Mouse (Mus musculus): ENCODE measurements around the gene Mgat2. TPM values are rescaled to one million over a fixed set of nuclear protein-coding genes. Genes with fewer than 3 reads are reported as not detected.

Gene Mgat2
- polyA plus RNA-seq, 1 experiment from 2014 or later, result 47.0 TPM

DNA sequence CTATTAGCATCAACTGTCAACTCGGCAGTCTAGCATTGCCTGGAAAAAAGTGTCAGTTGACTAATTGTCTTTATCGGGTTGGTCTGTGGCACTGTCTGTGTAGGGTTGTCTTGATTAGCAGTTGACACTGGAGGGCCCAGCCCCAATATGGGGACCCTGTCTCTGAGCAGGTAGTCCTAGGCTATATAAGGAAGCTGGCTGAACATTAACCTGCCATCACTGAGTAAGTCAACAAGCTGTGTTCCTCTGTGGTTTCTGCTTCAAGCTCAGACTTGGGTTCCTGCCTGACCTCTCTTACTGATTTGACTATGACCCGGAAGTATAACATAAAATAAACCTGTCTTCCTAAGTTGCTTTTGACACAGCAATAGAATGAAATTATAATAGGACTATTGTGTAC is 8.0 kb upstream of the Mgat2 start:
- Histone ChIP-seq H3K9me3 (ENCODE audit: low read length) (no peaks in the 10 kb centered on the region), H3K4me2 (replicated peaks; ENCODE audit: low read depth, low read length) (no peak overlapping the region), H3K36me3 (ENCODE audit: insufficient read depth, low read length) (peaks cover 31% of the 10 kb centered on the region; the same call in 1 of the 2 replicates), H3K4me1 (ENCODE audit: insufficient read depth, low read length) (no peaks in the 10 kb centered on the region), H3K9ac (replicated peaks; ENCODE audit: low read length) (no peak overlapping the region), H3K27me3 (ENCODE audit: insufficient read depth, low read length) (no peaks in the 10 kb centered on the region), H3K27ac (ENCODE audit: low read length) (no peak overlapping the region), H3K4me3 (ENCODE audit: low read length) (no peak overlapping the region)
- ATAC-seq (ENCODE audit: low FRiP score, low TSS enrichment), result no peak
- 93% methylated on average over 3 of the region's 3 CpGs for WGBS

DNA sequence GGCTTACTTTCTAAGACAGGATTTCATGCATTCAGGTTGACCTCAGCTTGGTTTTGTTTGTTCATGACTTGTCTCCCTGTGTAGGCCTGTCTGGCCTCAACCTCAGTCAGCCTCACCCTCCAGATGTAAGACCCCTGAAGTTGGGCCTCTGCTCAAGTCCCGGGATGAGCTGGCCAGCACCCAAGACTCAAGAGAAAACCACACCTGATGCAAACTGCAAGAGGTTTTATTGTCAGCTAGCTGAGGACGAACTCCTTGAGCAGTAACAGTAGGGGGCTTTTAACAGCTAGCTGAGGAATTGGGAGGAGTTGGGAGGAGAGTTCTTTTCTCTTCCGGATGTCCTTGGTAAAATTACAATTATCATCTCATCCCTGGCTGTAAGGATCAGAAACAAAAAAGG is 6.4 kb upstream of the Mgat2 start:
- no peak overlapping the region for H3K27ac ChIP-seq (ENCODE audit: low read length)
- no peak overlapping the region for H3K4me2 ChIP-seq (replicated peaks; ENCODE audit: low read depth, low read length)
- WGBS, result 85% methylated on average over 3 of the region's 3 CpGs
- no peak overlapping the region for H3K9ac ChIP-seq (replicated peaks; ENCODE audit: low read length)
- no peaks in the 10 kb centered on the region for H3K27me3 ChIP-seq (ENCODE audit: insufficient read depth, low read length)
- no peaks in the 10 kb centered on the region for H3K9me3 ChIP-seq (ENCODE audit: low read length)
- H3K4me1 ChIP-seq (ENCODE audit: insufficient read depth, low read length), result no peaks in the 10 kb centered on the region
- no peak overlapping the region for H3K4me3 ChIP-seq (ENCODE audit: low read length)
- no peak for ATAC-seq (ENCODE audit: low FRiP score, low TSS enrichment)
- H3K36me3 ChIP-seq (ENCODE audit: insufficient read depth, low read length), result peaks cover 31% of the 10 kb centered on the region; the same call in 1 of the 2 replicates

DNA sequence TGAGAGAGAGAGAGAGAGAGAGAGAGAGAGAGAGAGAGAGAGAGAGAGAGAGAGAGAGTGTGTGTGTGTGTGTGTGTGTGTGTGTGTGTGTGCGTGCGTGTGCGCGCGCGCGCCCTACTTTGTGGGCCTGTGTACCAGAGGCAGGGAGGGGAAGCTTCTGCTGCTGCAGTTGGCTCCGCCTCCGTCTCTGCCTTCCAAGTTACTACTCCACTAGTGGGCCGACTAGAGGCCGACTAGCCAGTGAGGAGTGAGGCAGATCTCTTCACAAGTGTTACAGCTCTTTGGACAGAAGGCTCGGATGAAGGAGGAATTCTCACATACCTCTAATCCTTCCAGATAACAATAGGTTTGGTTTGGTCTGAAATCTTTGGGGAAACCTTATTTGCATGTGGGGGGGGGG is 4.6 kb upstream of the Mgat2 start:
- no peak overlapping the region for H3K9ac ChIP-seq (replicated peaks; ENCODE audit: low read length)
- H3K27ac ChIP-seq (ENCODE audit: low read length), result no peak overlapping the region
- no peaks in the 10 kb centered on the region for H3K4me1 ChIP-seq (ENCODE audit: insufficient read depth, low read length)
- H3K4me2 ChIP-seq (replicated peaks; ENCODE audit: low read depth, low read length), result no peak overlapping the region
- peaks cover 22% of the 10 kb centered on the region; the same call in 1 of the 2 replicates for H3K36me3 ChIP-seq (ENCODE audit: insufficient read depth, low read length)
- H3K4me3 ChIP-seq (ENCODE audit: low read length), result no peak overlapping the region
- no peak for ATAC-seq (ENCODE audit: low FRiP score, low TSS enrichment)
- 70% methylated on average over 12 of the region's 12 CpGs for WGBS
- H3K27me3 ChIP-seq (ENCODE audit: insufficient read depth, low read length), result no peaks in the 10 kb centered on the region
- no peaks in the 10 kb centered on the region for H3K9me3 ChIP-seq (ENCODE audit: low read length)

DNA sequence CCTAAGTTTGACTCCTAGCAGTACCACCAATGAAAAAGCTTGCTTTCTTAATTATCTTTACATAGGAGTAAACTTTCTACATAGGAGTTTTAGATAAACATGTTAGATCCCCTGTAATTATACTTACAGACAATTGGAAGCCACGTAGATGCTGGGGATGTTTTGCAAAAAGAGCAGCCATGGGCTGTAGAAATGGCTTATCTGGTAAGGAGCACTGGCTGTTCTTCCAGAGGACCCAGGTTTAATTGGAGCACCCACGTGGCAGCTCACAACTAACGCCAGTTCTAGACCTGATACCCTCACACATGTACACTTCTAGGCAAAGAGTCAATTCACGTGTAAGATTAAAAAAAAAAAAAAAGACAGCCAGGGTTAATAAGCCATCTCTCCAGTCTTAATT is 2.2 kb upstream of the Mgat2 start:
- ATAC-seq (ENCODE audit: low FRiP score, low TSS enrichment), result no peak
- peaks cover 13% of the 10 kb centered on the region for H3K4me1 ChIP-seq (ENCODE audit: insufficient read depth, low read length)
- H3K36me3 ChIP-seq (ENCODE audit: insufficient read depth, low read length), result peaks cover 17% of the 10 kb centered on the region; the same call in 1 of the 2 replicates
- no peaks in the 10 kb centered on the region for H3K27me3 ChIP-seq (ENCODE audit: insufficient read depth, low read length)
- WGBS, result 88% methylated on average over 4 of the region's 4 CpGs
- no peak overlapping the region for H3K4me3 ChIP-seq (ENCODE audit: low read length)
- H3K27ac ChIP-seq (ENCODE audit: low read length), result no peak overlapping the region
- H3K4me2 ChIP-seq (replicated peaks; ENCODE audit: low read depth, low read length), result no peak overlapping the region
- no peaks in the 10 kb centered on the region for H3K9me3 ChIP-seq (ENCODE audit: low read length)
- no peak overlapping the region for H3K9ac ChIP-seq (replicated peaks; ENCODE audit: low read length)

DNA sequence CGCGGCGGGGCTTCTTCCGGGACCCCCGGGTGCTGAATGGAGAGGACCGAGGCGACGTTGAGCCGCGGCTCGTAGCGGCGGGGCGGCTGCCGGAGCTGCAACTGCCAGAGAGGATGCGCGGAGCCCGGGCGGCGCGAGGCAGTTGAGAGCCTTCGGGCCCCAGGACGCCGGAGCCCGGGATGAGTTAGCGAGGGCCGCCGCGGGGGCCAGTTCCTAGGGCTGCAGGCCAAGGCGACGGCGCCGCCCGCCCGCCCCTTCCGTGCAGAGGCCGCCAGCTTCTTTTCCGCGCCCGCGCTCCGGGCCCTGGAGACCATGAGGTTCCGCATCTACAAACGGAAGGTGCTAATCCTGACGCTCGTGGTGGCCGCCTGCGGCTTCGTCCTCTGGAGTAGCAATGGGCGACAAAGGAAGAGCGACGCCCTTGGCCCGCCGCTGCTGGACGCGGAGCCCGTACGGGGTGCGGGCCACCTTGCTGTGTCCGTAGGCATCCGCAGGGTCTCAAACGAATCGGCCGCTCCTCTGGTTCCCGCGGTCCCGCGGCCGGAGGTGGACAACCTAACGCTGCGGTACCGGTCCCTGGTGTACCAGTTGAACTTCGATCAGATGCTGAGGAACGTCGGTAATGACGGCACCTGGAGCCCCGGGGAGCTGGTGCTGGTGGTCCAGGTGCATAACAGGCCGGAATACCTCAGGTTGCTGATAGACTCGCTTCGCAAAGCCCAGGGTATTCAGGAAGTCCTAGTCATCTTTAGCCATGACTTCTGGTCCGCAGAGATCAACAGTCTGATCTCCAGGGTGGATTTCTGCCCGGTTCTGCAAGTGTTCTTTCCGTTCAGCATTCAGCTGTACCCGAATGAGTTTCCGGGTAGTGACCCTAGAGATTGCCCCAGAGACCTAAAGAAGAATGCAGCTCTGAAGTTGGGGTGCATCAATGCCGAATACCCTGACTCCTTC is 662 bp downstream of the Mgat2 start:
- Histone ChIP-seq H3K4me3 (ENCODE audit: low read length) (peak overlapping the region; percentile 86), H3K27ac (ENCODE audit: low read length) (peak overlapping the region; percentile 93), H3K36me3 (ENCODE audit: insufficient read depth, low read length) (peaks cover 15% of the 10 kb centered on the region; the same call in 1 of the 2 replicates), H3K27me3 (ENCODE audit: insufficient read depth, low read length) (no peaks in the 10 kb centered on the region), H3K9me3 (ENCODE audit: low read length) (no peaks in the 10 kb centered on the region), H3K4me1 (ENCODE audit: insufficient read depth, low read length) (peaks cover 20% of the 10 kb centered on the region), H3K9ac (replicated peaks; ENCODE audit: low read length) (peak overlapping the region; percentile 84), H3K4me2 (replicated peaks; ENCODE audit: low read depth, low read length) (peak overlapping the region; percentile 95)
- 2% methylated on average over 77 of the region's 86 CpGs for WGBS
- peak; percentile 59 for ATAC-seq (ENCODE audit: low FRiP score, low TSS enrichment)

DNA sequence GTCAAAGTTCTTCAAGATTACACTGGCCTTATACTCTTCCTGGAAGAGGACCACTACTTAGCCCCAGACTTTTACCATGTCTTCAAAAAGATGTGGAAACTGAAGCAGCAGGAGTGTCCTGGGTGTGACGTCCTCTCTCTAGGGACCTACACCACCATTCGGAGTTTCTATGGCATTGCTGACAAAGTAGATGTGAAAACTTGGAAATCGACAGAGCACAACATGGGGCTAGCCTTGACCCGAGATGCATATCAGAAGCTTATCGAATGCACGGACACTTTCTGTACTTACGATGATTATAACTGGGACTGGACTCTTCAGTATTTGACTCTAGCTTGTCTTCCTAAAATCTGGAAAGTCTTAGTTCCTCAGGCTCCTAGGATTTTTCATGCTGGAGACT is 1.4 kb downstream of the Mgat2 start:
- Histone ChIP-seq H3K27ac (ENCODE audit: low read length) (no peak overlapping the region), H3K4me2 (replicated peaks; ENCODE audit: low read depth, low read length) (peak overlapping the region; percentile 95), H3K9me3 (ENCODE audit: low read length) (no peaks in the 10 kb centered on the region), H3K4me1 (ENCODE audit: insufficient read depth, low read length) (peaks cover 20% of the 10 kb centered on the region), H3K4me3 (ENCODE audit: low read length) (peak overlapping the region; percentile 86), H3K9ac (replicated peaks; ENCODE audit: low read length) (peak overlapping the region; percentile 84), H3K36me3 (ENCODE audit: insufficient read depth, low read length) (peaks cover 22% of the 10 kb centered on the region), H3K27me3 (ENCODE audit: insufficient read depth, low read length) (no peaks in the 10 kb centered on the region)
- 64% methylated on average over 7 of the region's 7 CpGs for WGBS
- no peak for ATAC-seq (ENCODE audit: low FRiP score, low TSS enrichment)

DNA sequence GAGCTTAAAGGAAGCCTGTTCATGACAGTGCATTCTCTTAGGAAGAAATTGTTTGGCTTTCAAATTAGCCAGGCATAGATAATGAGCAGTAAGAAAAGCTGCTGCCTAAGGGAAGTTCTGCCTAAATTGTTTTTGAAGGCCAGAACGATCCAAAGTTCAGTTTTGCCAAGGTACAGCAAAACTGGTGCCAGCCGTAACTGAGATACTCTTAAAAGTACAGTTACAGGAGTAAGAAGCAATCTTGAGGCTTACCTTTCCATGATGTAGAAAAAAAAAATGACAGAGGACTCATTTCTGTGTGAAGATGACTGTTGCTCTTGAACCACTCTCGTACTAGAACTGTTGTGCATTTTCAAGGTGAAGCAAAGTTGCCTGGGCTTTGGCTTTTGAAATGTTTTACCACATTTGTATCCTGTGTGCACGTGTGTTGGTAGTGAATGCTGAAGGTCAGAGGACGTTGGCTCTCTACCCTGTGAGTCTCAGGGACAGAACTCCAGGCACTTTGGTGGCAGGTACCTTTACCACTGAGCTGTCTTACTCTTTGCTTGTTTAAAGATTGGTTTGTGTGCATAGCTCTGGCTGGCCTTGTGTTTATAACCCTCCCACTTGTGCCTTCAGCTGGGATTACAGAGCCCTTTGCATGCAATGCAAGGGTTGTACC is 3.0 kb downstream of the Mgat2 start:
- 63% methylated on average over 5 of the region's 5 CpGs for WGBS
- H3K27ac ChIP-seq (ENCODE audit: low read length), result no peak overlapping the region
- H3K4me1 ChIP-seq (ENCODE audit: insufficient read depth, low read length), result peaks cover 20% of the 10 kb centered on the region
- ATAC-seq (ENCODE audit: low FRiP score, low TSS enrichment), result no peak
- H3K4me2 ChIP-seq (replicated peaks; ENCODE audit: low read depth, low read length), result peak overlapping the region; percentile 23
- H3K9ac ChIP-seq (replicated peaks; ENCODE audit: low read length), result peak overlapping the region; percentile 41
- H3K36me3 ChIP-seq (ENCODE audit: insufficient read depth, low read length), result peaks cover 28% of the 10 kb centered on the region
- no peaks in the 10 kb centered on the region for H3K9me3 ChIP-seq (ENCODE audit: low read length)
- peak overlapping the region; percentile 22 for H3K4me3 ChIP-seq (ENCODE audit: low read length)
- no peaks in the 10 kb centered on the region for H3K27me3 ChIP-seq (ENCODE audit: insufficient read depth, low read length)

DNA sequence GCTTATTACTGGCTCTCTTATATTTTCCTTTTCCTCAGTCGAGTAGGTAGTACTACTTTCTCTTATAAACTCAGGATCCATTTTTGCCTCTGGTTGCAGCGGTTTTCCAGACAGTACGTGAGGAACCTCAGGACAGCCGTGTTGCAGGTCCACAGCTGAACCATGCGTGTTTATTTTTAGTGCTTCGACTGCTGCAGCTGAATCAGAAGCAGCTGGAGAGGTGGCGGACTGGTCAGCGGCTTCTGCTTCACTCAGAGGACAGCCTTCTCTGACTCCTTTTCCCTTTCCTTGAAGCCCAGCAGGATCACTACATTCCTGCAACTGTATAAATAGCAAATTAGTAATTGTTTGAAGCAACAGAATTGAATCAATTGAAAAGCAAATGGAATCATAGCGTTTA is 6.1 kb downstream of the Mgat2 start:
- Histone ChIP-seq H3K4me3 (ENCODE audit: low read length) (no peak overlapping the region), H3K27me3 (ENCODE audit: insufficient read depth, low read length) (no peaks in the 10 kb centered on the region), H3K9me3 (ENCODE audit: low read length) (no peaks in the 10 kb centered on the region), H3K4me2 (replicated peaks; ENCODE audit: low read depth, low read length) (no peak overlapping the region), H3K9ac (replicated peaks; ENCODE audit: low read length) (no peak overlapping the region), H3K36me3 (ENCODE audit: insufficient read depth, low read length) (peaks cover 24% of the 10 kb centered on the region), H3K4me1 (ENCODE audit: insufficient read depth, low read length) (peaks cover 17% of the 10 kb centered on the region), H3K27ac (ENCODE audit: low read length) (no peak overlapping the region)
- WGBS, result 90% methylated on average over 9 of the region's 9 CpGs
- ATAC-seq (ENCODE audit: low FRiP score, low TSS enrichment), result no peak

DNA sequence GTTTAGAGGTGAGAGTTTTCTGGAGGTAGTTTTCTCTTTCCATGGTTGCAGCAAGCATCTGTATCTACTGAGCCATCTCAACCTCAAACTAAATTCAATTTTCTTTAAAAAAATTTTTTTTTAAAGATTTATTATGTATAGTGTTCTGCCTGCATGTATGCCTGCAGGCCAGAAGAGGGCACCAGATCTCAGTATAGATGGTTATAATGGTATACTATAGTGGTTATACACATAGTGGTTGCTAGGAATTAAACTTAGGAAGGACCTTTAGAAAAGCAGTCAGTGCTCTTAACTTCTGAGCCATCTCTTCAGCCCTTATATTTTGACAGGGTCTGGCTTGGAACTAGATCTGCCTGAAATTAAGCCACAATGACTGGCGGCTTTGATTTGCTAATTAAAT is 6.6 kb downstream of the Mgat2 start:
- H3K9me3 ChIP-seq (ENCODE audit: low read length), result no peaks in the 10 kb centered on the region
- H3K27ac ChIP-seq (ENCODE audit: low read length), result no peak overlapping the region
- ATAC-seq (ENCODE audit: low FRiP score, low TSS enrichment), result no peak
- peaks cover 15% of the 10 kb centered on the region for H3K4me1 ChIP-seq (ENCODE audit: insufficient read depth, low read length)
- H3K4me3 ChIP-seq (ENCODE audit: low read length), result no peak overlapping the region
- H3K9ac ChIP-seq (replicated peaks; ENCODE audit: low read length), result no peak overlapping the region
- no peak overlapping the region for H3K4me2 ChIP-seq (replicated peaks; ENCODE audit: low read depth, low read length)
- no peaks in the 10 kb centered on the region for H3K27me3 ChIP-seq (ENCODE audit: insufficient read depth, low read length)
- 88% methylated on average over 1 of the region's 1 CpGs for WGBS
- H3K36me3 ChIP-seq (ENCODE audit: insufficient read depth, low read length), result peaks cover 24% of the 10 kb centered on the region

DNA sequence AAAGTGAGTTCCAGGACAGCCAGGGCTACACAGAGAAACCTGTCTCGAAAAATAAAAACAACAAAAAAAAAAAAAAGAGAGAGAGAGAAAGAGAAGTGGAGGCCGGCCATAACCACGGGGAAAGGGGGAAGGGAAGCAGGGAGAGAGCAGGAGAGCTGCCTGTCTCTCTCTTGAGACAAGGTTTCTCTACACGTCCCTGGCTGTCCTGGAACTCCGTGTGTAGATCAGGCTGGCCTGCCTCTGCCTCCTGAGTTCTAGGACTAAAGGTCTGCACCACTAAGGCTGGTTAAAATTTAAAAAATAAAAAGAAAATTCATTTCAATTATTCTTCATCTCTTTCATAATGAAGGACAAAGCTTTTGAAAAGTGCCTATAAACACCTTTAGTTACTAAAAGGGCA is 7.4 kb downstream of the Mgat2 start:
- H3K9ac ChIP-seq (replicated peaks; ENCODE audit: low read length), result no peak overlapping the region
- peaks cover 24% of the 10 kb centered on the region for H3K36me3 ChIP-seq (ENCODE audit: insufficient read depth, low read length)
- peaks cover 18% of the 10 kb centered on the region for H3K4me1 ChIP-seq (ENCODE audit: insufficient read depth, low read length)
- no peak for ATAC-seq (ENCODE audit: low FRiP score, low TSS enrichment)
- H3K27ac ChIP-seq (ENCODE audit: low read length), result no peak overlapping the region
- H3K9me3 ChIP-seq (ENCODE audit: low read length), result no peaks in the 10 kb centered on the region
- WGBS, result 89% methylated on average over 5 of the region's 5 CpGs
- no peaks in the 10 kb centered on the region for H3K27me3 ChIP-seq (ENCODE audit: insufficient read depth, low read length)
- no peak overlapping the region for H3K4me3 ChIP-seq (ENCODE audit: low read length)
- no peak overlapping the region for H3K4me2 ChIP-seq (replicated peaks; ENCODE audit: low read depth, low read length)

Measured in kidney, embryonic 16.5 days (tissue).